Mouse (Mus musculus): Measurements from ENCODE around the gene Skida1.

DNA sequence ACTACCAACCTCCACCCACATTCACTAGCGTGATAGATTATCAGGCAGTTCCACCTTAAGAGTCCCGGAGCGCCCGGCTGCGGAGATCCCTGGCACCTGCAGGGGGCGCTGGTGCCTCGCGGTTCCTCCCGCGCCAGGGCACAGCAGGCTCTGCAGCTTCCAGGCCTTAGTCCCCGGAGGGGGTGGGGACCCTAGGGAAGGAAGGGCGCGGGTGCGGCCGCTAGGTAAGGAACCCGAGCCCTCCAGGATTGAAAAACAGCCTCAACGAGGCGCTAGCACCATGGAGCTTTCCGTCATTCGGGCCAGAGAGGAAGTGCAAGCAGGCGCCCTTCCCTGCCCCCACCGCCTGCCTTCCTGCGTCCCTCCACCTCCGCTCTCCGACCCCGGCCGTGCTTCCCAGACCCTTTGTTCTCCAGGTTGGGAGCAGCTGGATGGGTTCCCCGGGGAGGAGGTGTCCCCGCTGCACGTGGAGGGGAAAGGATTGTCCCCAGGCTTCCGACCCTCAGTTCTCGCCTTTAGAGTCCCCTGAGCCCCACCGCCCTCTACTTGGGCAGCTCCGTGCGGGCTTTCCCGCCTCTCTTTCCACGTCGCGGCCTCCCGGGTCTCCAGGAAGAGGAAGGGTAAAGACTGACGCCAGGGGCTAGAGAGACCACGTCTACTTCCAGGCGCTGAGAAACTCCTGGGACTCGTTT, 21.3 kb downstream of the Skida1 start:
- TF ChIP-seq CTCF (IDR thresholded peaks at IDR 0.05) (peak; percentile 98), EP300 (IDR thresholded peaks at IDR 0.05) (peak; percentile 74)
